Mouse (Mus musculus) heart, postnatal 0 days (tissue): ENCODE data around the gene Ikzf3. TPM values are rescaled to one million over a fixed set of nuclear protein-coding genes. Genes with fewer than 3 reads are reported as not detected.

Experiments used
- ATAC-seq: fragments of 200-750 bp; cut with Nextera tagmentation; 2 replicates; pipeline ENCODE4 v1.8.0; 2017; ENCODE audit warnings: low read depth, moderate number of reproducible peaks, moderate library complexity; ENCODE audit not compliant: insufficient read depth
- DNase-seq: peaks from one replicate; pipeline ENCODE4 v3.0.0-alpha.2; 2016; ENCODE audit warnings: low spot score
- H3K27ac ChIP-seq: fragments of 300-500 bp; sonication (generic); 2 replicates; pipeline ENCODE4 v1.5.1; 2014; ENCODE audit warnings: low read depth, mild to moderate bottlenecking
- H3K27me3 ChIP-seq: fragments of 300-500 bp; sonication (generic); 2 replicates; pipeline ENCODE4 v1.6.1; 2014; ENCODE audit warnings: low read length, mixed read lengths; ENCODE audit not compliant: control insufficient read depth, insufficient read depth
- H3K36me3 ChIP-seq: fragments of 300-500 bp; sonication (generic); replicated peaks from 2 replicates; pipeline ENCODE4 v1.6.1; 2014; ENCODE audit warnings: low read length, mixed read lengths; ENCODE audit not compliant: control insufficient read depth, insufficient read depth
- H3K4me1 ChIP-seq: fragments of 300-500 bp; sonication (generic); 2 replicates; pipeline ENCODE4 v1.6.1; 2014; ENCODE audit warnings: antibody characterized with exemption; ENCODE audit not compliant: control insufficient read depth, insufficient read depth
- H3K4me2 ChIP-seq: fragments of 300-500 bp; sonication (generic); 2 replicates; pipeline ENCODE4 v1.6.1; 2014; ENCODE audit warnings: low read depth, mild to moderate bottlenecking, low read length, moderate library complexity
- H3K4me3 ChIP-seq: fragments of 300-500 bp; sonication (generic); 2 replicates; pipeline ENCODE4 v1.5.1; 2014; ENCODE audit warnings: low read depth, low read length
- H3K9ac ChIP-seq: fragments of 300-500 bp; sonication (generic); replicated peaks from 2 replicates; pipeline ENCODE4 v1.6.1; 2014; ENCODE audit warnings: low read depth, low read length, mixed read lengths
- H3K9me3 ChIP-seq: fragments of 300-500 bp; sonication (generic); replicated peaks from 2 replicates; pipeline ENCODE4 v1.6.1; 2016; ENCODE audit warnings: low read length; ENCODE audit not compliant: control insufficient read depth
- CTCF ChIP-seq: IDR thresholded peaks from 2 replicates; pipeline ENCODE4 v1.5.1; 2016; ENCODE audit warnings: antibody characterized with exemption, control low read depth, low read depth
- EP300 ChIP-seq: IDR thresholded peaks from 2 replicates; pipeline ENCODE4 v1.6.1; 2016; ENCODE audit warnings: antibody characterized with exemption, low read depth
- WGBS: fragments of 180-500 bp; shearing (Covaris S2); extraction: QIAGEN DNeasy Blood & Tissue Kit; methylation state at CpG from one replicate; pipeline ENCODE4 v1.1.7; 2014; 5-methylcytosine and 5-hydroxymethylcytosine counted together
- polyA plus RNA-seq: library from polyadenylated mRNA; unstranded; fragments of >200 nt; fragmentation: Nextera tagmentation; extraction: Ambion mirVana; gene quantifications from 2 replicates; pipeline ENCODE4 v1.2.1, GENCODE M21; 2015
- total RNA-seq: library from RNA; depleted of rRNA; stranded (reverse); fragments of >200 nt; gene quantifications from 2 replicates; pipeline ENCODE4 v1.2.3, GENCODE M21; 2014; ENCODE audit warnings: low replicate concordance

The Ikzf3 gene
- total and polyA plus RNA-seq, 2 experiments from 2014 or later, result 0.15 TPM; not detected in 1

DNA sequence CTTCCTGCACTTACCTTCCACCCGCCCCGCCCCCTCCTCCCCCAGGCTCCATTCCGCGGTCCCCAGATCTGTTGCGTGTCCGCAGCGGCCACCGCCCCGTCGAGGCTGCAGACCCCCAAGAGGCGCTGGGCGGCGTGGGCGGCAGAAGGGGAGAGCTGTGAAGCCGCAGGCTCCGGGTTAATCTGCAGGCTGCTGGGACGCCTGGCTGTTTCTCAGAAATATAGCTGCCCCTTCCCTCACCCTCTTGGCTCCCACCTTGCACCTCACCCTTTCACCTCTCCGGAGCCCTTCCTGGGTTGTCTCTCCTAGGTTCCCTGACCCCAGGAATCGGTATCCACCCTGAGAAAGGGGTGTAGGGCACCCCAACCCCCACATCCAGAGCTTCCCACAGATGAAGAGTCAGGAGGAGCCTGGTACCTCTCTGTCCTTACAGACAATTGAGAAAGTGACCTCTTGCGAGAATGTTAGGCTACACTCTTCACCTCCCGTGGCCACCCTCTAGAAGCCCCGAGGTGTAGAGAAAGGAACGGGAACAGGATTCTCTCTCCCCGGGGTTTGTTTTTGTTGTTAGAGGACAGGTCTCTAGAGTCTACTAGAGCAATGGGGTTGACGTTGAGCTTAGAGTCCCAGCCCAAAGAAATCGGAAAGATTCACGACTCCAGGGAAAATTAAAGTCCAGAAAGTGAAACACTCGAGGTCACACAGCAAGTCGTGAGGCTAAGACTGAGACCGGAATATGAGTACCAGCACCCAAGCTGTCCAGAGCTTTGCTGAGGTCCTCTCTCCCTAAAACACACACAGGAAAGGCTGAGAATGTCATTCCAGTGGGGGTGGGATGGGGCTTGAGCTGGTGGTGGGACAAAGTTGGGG is 87.5 kb downstream of the Ikzf3 start:
- peak; percentile 3; the same call in 1 of the 2 replicates for ATAC-seq

DNA sequence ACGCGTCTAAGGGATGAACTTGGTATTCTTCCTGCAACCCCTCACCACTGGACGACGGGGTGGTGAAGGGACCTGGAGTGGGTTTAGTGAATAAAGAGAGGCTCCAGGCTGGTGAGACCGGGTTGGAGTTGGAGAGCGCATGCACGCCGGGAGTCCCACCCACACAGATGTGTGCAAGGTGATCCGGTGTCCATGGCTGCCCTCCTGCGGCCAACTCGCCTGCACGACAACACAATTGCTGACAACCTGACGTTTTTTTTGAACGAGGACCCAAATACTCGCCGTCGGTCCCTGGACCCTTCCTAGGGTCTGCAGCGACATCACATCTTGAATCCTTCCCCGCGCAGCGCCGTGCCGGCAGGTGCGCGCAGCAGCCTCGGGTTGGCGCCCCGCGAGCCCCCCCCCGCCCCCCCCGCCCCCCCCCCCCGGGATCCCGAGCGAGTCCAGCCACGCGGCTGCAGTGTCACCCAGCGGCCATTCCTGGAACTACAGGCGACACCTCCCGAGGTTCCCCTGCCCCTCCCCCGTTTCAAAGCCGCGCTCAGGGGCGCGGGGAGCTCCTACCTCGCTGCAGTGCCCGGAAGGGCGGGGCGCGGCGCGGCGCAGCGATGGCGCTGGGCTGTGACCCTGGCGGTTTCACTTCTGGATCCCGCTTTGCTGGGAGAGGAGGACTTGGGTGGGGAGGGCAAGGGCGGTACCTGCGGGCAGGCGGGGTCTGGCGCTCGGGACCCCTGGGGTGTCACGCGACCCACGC is 88.3 kb downstream of the Ikzf3 start:
- peak overlapping the region; percentile 55 for H3K4me3 ChIP-seq
- H3K4me1 ChIP-seq, result no peaks in the 10 kb centered on the region
- no peaks in the 10 kb centered on the region for H3K9me3 ChIP-seq
- H3K36me3 ChIP-seq, result no peaks in the 10 kb centered on the region
- peak; percentile 82 for DNase-seq
- TF ChIP-seq CTCF, result peak; percentile 54
- no peak for TF ChIP-seq EP300
- 2% methylated on average over 56 of the region's 64 CpGs for WGBS
- peak overlapping the region; percentile 33; the same call in 1 of the 2 replicates for H3K27ac ChIP-seq
- peaks cover 22% of the 10 kb centered on the region for H3K27me3 ChIP-seq
- peak; percentile 85 for ATAC-seq
- H3K9ac ChIP-seq, result peak overlapping the region; percentile 49
- H3K4me2 ChIP-seq, result peak overlapping the region; percentile 79

More for the DNA sequence above, 87.5 kb downstream of the Ikzf3 start:
- H3K4me2 ChIP-seq, result peak overlapping the region; percentile 79
- 5% methylated on average over 21 of the region's 30 CpGs for WGBS
- peak overlapping the region; percentile 33; the same call in 1 of the 2 replicates for H3K27ac ChIP-seq
- DNase-seq, result no peak
- H3K4me3 ChIP-seq, result peak overlapping the region; percentile 55
- H3K9me3 ChIP-seq, result no peaks in the 10 kb centered on the region
- peaks cover 22% of the 10 kb centered on the region for H3K27me3 ChIP-seq
- TF ChIP-seq CTCF, result no peak
- TF ChIP-seq EP300, result no peak
- H3K9ac ChIP-seq, result peak overlapping the region; percentile 49
- H3K4me1 ChIP-seq, result no peaks in the 10 kb centered on the region
- no peaks in the 10 kb centered on the region for H3K36me3 ChIP-seq

DNA sequence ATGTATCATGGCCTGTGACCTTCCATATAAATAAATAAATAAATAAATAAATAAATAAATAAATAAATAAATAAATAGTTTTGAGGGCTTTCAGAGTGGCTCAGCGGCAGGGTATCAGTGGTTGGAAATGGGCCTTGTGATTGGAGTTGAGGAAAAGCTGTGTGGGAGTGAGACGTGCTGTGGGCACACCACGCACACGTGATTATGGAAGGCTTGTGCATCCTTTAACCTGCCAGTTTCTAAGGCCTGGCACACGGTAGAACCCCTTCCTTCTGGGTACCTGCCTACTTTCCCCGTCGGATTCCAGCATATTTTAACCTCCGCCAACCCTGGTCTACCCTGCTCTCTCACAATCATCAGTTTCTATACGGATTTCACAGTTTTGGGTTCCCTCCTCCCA is 88.9 kb downstream of the Ikzf3 start:
- H3K9me3 ChIP-seq, result no peaks in the 10 kb centered on the region
- ATAC-seq (no peak), DNase-seq (no peak)
- no peaks in the 10 kb centered on the region for H3K4me1 ChIP-seq
- H3K4me2 ChIP-seq, result peak overlapping the region; percentile 79
- H3K27ac ChIP-seq, result no peak overlapping the region
- WGBS, result 21% methylated on average over 9 of the region's 9 CpGs
- TF ChIP-seq EP300, result no peak
- no peak for TF ChIP-seq CTCF
- H3K4me3 ChIP-seq, result peak overlapping the region; percentile 55
- no peak overlapping the region for H3K9ac ChIP-seq
- H3K36me3 ChIP-seq, result no peaks in the 10 kb centered on the region
- peaks cover 22% of the 10 kb centered on the region for H3K27me3 ChIP-seq

DNA sequence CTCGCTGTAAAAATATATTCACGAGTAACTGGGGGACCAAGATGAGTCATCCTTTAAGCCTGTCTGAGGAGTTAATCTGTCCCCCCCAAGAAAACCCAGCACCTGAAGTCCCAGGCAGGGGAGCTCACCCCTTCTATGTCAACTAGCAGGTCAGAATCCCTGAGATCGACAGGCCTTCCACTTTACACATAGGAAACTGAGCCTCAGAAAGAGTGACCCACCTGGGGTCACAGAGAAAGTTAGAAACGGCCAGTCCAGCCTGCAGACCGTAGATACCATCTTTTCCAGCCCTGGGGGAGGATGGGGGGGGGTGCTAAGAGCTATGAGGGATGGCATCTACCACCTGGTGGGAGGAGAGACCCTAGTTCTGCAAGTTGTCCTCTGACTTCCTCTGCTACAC is 89.3 kb downstream of the Ikzf3 start:
- DNase-seq, result no peak
- TF ChIP-seq CTCF, result no peak
- no peak overlapping the region for H3K9ac ChIP-seq
- no peak for ATAC-seq
- no peak overlapping the region for H3K27ac ChIP-seq
- no peaks in the 10 kb centered on the region for H3K36me3 ChIP-seq
- no peak overlapping the region for H3K4me2 ChIP-seq
- no peaks in the 10 kb centered on the region for H3K9me3 ChIP-seq
- no peak overlapping the region for H3K4me3 ChIP-seq
- no peaks in the 10 kb centered on the region for H3K4me1 ChIP-seq
- 68% methylated on average over 5 of the region's 5 CpGs for WGBS
- peaks cover 22% of the 10 kb centered on the region for H3K27me3 ChIP-seq

DNA sequence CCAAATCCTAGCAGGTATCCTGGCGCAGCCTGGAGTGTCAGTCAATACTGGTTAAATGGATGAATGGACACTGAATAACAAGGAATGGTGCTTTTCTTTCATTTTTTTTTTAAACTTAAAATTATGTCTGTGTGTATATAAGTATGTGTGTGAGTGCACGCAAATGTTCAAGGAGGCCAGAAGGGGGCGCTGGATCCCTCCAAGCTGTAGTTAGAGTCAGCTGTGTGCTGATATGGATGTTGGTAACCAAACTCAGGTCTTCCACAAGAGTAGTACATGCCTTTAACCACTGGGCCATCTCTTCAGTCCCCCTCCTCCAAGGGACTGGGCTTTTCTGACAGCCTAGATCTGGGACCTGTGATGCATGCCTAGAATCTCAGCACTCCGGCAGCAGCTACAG is 90.3 kb downstream of the Ikzf3 start:
- ATAC-seq (no peak), DNase-seq (no peak)
- Histone ChIP-seq H3K27ac (no peak overlapping the region), H3K9me3 (no peaks in the 10 kb centered on the region), H3K9ac (no peak overlapping the region), H3K4me3 (no peak overlapping the region), H3K36me3 (no peaks in the 10 kb centered on the region), H3K27me3 (peaks cover 26% of the 10 kb centered on the region), H3K4me2 (no peak overlapping the region), H3K4me1 (no peaks in the 10 kb centered on the region)
- WGBS, result 79% methylated on average over 4 of the region's 4 CpGs
- TF ChIP-seq EP300 (no peak), CTCF (no peak)
